Mouse (Mus musculus) adrenal gland, adult (tissue): Measurements from ENCODE around the gene Orm1.

Experiments used
- DNase-seq, 2 experiments: peaks; one replicate each; pipeline ENCODE4 v3.0.0; 2022 to 2023; ENCODE audit warnings: low spot score in 1 of 2; ENCODE audit not compliant: inconsistent age in 2 of 2

Orm1 gene

GRCm38 (mm10) chr4:63344295-63344694, at the start of gene Orm1:
TSS of gene Orm1 (plus strand) at chr4:63344560.
- peak in 1 of 2 experiments; percentile 80 for DNase-seq

DNA sequence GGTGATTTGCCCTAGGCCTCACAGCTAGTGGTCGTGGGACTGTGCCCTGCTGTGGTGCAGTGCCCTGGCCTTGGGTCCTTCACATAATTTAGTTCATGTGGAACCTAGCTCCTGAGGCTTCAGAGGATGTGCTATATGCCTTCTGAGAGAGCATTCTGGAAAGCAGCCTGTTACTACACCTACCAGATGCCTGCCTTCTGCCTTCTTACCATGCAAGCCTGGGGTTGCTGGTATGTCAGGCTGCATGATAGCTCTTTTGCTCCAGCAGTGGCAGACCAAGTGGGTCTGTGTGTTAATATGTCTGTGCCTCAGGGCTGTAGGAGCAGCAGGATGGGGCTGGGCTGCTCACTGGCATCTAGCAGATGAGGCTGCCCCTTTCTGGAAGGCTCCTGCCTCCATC, 48.7 kb upstream of the Orm1 start:
- no peak for DNase-seq

- no peak for DNase-seq
Measured at GRCm38 (mm10) chr4:63296263-63296662, 48.1 kb upstream of the Orm1 start.

DNA sequence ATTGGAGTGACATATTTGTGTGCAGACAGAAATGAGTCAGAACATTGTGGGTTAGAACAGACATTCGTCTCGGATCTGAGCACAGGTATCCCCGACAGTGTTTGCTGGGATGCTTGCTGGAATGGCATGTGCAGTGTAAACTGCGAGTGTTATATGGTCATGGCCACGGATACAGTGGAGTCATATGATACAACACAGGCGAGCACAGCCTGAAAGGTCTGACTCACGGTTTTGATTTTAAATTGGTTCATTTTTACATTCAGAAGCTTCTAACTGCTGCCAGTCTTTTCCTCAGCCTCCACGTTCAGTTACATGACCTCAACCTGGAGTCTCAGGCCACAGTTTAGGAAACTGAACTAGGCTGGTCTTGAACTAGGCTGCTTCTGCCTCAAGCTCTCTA, 47.5 kb upstream of the Orm1 start:
- DNase-seq, result no peak

GRCm38 (mm10) chr4:63298191-63298590, 46.2 kb upstream of the Orm1 start:
- no peak for DNase-seq

GRCm38 (mm10) chr4:63302641-63303040, 41.7 kb upstream of the Orm1 start:
- DNase-seq, result no peak

- peak; percentile 87 to 95 for DNase-seq
Measured at GRCm38 (mm10) chr4:63307175-63308062, 36.9 kb upstream of the Orm1 start.

DNA sequence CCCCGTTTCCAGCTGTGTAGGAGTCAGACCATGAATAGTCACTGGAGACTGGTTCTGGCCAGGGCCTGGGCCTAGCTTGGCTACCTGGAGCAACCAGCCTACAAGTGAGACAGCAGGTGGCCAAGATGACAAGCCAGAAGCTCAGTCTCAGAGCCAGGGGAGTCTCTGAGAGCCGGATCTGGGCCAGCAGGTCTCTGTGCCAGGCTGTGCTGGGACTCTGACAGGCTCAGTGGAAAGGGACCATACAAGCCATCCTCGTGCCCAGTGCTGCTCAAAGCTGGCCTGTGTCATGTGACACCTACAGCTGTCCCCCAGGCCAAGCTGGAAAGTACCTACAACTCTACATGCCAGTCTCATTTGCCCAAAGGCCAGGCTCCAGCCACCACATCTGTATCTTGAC, 36.0 kb upstream of the Orm1 start:
- no peak for DNase-seq

DNA sequence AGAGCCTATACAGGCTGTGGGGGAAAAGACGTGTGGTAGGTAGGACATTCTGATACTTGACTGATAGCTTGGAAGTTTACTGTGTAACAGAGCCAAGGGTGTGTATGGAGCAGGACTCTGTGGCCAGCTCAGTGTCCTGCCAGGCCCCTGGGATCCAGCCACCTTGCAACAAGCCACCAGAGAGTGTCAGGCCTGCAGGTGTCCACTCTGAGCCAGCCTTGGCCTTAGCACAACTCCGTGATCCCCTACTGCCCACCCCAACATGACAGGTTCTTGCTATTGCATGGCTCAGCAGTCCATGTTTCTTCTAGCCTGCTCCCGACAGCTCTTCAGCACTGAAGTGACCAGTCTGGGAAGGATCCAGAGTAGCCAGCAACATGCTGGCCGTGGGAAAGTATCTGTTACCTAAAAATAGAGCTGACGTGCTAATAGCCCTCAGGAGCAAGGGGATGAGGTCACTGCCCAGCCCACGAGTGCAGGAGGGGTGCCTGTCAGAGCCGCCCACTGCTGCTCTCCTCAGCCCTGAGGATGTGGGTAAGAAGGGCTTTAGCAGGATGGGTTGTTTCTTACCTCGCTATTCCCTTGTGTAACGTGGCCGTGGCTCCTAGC, 34.0 kb upstream of the Orm1 start:
- peak in 1 of 2 experiments; percentile 41 for DNase-seq

DNA sequence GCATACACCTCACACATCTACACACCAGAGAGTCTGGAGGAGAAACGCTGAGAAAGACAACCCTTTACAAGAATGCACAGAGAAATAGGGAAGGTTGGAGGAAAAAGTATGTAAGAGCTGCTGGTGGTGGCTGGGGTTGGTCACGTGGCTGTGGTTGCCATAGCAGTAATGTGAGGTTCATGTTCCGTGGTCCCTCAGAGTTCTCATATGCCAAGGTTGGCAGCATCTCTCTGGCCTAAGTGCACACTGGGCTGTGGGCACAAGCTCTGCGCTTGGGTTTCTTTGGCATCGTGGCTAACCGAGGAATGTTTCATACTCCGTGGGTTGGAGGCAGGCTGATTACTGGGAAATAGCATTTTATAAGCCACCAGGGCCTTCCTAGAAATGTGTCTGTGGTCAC, 32.9 kb upstream of the Orm1 start:
- DNase-seq, result no peak

DNA sequence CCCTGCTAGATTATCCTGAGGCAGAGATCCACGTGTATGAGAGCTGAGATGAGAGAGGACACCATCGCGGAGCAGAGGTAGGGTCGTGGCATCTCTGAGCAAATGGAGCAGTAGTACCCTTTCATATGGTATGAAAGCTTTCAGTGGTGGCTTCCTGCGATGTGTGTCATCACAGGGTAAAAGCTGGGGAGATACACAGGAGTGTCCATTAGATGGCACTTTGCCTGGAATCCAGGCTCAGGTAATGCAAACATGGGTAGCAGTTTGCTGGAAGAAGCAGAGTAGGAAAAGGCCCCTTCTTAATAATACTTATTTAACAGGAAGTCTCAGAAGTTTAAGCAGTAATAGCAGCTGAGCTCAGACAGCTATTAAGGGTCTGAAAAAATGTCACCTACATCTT, 30.3 kb upstream of the Orm1 start:
- DNase-seq, result no peak

- peak; percentile 86 to 94 for DNase-seq
Measured at GRCm38 (mm10) chr4:63316076-63316746, 28.1 kb upstream of the Orm1 start.

DNA sequence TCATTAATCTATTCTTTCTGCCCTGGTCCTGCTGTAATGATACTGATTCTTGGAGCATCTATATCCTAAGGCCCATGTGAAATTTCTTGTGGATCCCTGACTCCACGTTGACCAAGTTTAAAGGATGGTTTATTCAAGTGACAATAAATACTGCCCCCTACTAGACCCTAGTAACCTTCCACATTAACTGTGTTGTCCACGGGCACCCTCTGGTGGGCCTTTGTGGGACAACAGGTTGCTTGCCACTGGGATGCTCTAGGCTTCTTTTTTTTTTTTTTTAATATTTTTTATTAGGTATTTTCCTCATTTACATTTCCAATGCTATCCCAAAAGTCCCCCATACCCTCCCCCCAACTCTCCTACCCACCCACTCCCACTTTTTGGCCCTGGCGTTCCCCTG, 24.8 kb upstream of the Orm1 start:
- DNase-seq, result peak; percentile 54 to 84

DNA sequence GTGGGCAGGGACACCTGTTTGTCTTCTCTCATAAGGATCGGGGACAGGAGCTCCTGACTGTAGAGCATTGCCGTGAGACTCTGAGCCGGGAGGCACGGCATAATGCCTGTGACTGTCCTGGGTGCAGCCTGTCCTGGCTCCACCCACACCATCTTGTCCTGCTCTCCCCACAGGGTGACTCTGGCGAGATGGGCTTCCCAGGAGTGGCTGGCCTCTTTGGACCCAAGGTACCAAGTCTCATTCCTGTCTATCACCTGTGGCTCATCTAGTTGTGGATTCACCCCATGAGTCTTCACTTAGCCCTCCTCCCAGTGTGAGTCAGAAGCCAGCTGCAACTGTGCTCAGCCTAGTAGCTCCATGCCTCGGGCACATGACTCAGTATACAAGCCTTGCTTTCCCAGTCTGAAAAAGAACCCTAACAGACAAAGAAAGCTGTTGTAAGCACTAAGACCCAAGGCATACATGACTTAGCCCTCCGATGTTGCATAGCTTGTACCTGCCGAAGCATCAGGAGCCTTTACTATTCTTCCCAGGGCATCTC, 21.0 kb upstream of the Orm1 start:
- peak; percentile 51 to 70 for DNase-seq

DNA sequence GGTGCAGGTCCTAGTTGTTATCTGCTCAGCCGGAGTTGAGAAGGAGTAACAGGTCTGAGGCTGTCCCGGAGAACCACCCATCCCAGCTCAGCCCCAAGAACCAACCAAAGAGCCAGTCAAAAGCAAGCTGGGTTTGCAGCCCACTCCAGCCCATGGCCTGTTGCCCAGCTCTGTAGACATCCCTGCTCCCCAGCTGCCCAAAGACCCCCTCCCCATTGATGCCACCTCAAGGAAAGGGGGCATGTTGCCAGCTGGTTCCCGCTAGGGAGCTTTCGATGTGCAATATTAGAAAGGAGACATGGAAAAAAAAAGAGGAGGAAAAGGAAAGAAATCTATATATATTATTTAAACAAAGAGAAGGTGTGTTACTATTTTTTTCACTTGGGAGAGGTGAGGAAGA, 11.0 kb upstream of the Orm1 start:
- DNase-seq, result no peak

GRCm38 (mm10) chr4:63338414-63339076, 5.8 kb upstream of the Orm1 start:
- DNase-seq, result no peak

DNA sequence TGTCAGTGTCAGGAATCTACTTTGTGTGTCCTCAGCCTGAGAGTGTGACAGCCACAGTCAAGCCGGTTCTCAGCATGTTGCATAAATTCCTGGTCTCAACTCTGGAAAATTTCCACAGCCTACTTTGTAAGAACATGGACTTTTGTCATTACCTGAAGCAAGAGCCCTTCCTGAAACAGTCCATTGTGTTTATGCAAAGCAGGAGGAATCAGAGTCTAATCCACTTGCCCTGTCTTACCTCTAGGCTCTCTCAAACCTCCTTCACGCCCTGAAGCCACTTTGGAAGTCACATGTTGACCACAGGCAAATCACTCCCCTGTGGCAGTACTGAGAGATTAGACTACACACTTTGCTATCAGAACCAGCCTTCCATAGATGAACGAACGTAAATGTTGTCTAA, 1.9 kb upstream of the Orm1 start:
- DNase-seq, result no peak

DNA sequence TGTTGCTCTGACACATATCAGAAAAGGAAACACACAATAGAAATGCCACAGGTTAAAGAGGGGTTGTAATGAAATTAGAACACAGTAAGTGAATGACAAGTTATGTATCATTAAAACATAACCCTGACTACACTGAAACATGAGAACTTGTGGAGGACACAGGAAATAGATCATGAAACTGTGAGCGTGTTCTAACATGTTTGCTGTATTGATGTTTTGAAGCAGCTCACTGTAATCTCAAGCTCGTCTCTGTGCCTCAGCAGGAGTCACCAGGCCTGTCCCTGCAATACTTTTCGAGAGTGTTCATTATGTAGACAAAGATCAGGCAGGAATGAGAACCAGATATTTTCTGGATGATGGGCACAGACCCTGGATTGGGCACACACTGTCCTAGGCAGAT, 752 bp upstream of the Orm1 start:
- no peak for DNase-seq

GRCm38 (mm10) chr4:63345261-63345660, 901 bp downstream of the Orm1 start:
- no peak for DNase-seq

DNA sequence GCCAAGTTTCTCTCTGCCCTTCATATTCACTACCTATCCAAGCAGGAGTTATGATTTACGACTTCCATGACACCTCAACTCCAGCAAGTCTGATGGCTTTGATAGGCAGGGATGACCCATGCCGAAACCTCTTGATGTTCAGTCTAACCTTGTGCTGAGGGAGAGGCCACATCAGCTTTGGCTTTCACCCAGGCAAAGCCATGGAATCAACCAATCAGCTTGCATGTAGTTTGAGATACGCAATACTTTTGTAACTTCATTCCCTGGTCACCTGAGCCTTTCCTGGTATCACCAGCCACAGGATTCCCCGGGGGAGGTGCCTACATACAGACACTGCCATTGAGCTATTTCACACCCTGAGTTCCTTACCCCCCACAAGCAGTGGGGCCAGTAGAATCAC, 2.3 kb downstream of the Orm1 start:
- no peak for DNase-seq

- DNase-seq, result peak in 1 of 2 experiments; percentile 60
Measured at GRCm38 (mm10) chr4:63348524-63348923, 4.2 kb downstream of the Orm1 start.
